Mouse (Mus musculus) liver, postnatal 0 days (tissue): ENCODE results near the gene Igfn1. TPM values are rescaled to one million over a fixed set of nuclear protein-coding genes. Genes with fewer than 3 reads are reported as not detected.

ENCODE experiments used
- ATAC-seq: fragments of 200-750 bp; cut with Nextera tagmentation; 2 replicates; pipeline ENCODE4 v1.8.0; 2017; ENCODE audit warnings: mild to moderate bottlenecking, moderate library complexity
- DNase-seq: peaks from one replicate; pipeline ENCODE4 v3.0.0-alpha.2; 2016
- H3K27ac ChIP-seq: fragments of 300-500 bp; sonication (generic); 2 replicates; pipeline ENCODE4 v1.5.1; 2014; ENCODE audit warnings: antibody characterized with exemption, moderate library complexity, mild to moderate bottlenecking, low read depth
- H3K27me3 ChIP-seq: fragments of 300-500 bp; sonication (generic); 2 replicates; pipeline ENCODE4 v1.6.1; 2014; ENCODE audit warnings: low read length, control low read depth, mixed read lengths; ENCODE audit not compliant: insufficient read depth
- H3K36me3 ChIP-seq: fragments of 300-500 bp; sonication (generic); replicated peaks from 2 replicates; pipeline ENCODE4 v1.6.1; 2014; ENCODE audit warnings: mild to moderate bottlenecking, control low read depth, low read length, moderate library complexity, mixed read lengths; ENCODE audit not compliant: insufficient read depth
- H3K4me1 ChIP-seq: fragments of 300-500 bp; sonication (generic); 2 replicates; pipeline ENCODE4 v1.6.1; 2014; ENCODE audit warnings: antibody characterized with exemption, mild to moderate bottlenecking, control low read depth; ENCODE audit not compliant: insufficient read depth
- H3K4me2 ChIP-seq: fragments of 300-500 bp; sonication (generic); 2 replicates; pipeline ENCODE4 v1.6.1; 2014; ENCODE audit warnings: low read depth, mild to moderate bottlenecking, low read length, moderate library complexity, mixed read lengths
- H3K4me3 ChIP-seq: fragments of 300-500 bp; sonication (generic); 2 replicates; pipeline ENCODE4 v1.5.1; 2014; ENCODE audit warnings: low read depth, low read length
- H3K9ac ChIP-seq: fragments of 300-500 bp; sonication (generic); replicated peaks from 2 replicates; pipeline ENCODE4 v1.6.1; 2014; ENCODE audit warnings: mild to moderate bottlenecking, moderate library complexity
- H3K9me3 ChIP-seq: fragments of 300-500 bp; sonication (generic); 2 replicates; pipeline ENCODE4 v1.6.1; 2016; ENCODE audit warnings: mild to moderate bottlenecking, control low read depth, low read length, mixed read lengths
- CTCF ChIP-seq: sonication (generic); IDR thresholded peaks from 2 replicates; pipeline ENCODE4 v1.5.1; 2016; ENCODE audit warnings: antibody characterized with exemption, low read depth
- EP300 ChIP-seq: IDR thresholded peaks from 2 replicates; pipeline ENCODE4 v1.6.1; 2016; ENCODE audit warnings: antibody characterized with exemption, low read depth, mild to moderate bottlenecking
- WGBS: fragments of 180-500 bp; shearing (Covaris S2); extraction: QIAGEN DNeasy Blood & Tissue Kit; methylation state at CpG from one replicate; pipeline ENCODE4 v1.1.7; 2014; ENCODE audit not compliant: insufficient replicate concordance; 5-methylcytosine and 5-hydroxymethylcytosine counted together
- polyA plus RNA-seq: library from polyadenylated mRNA; unstranded; fragments of >200 nt; fragmentation: Nextera tagmentation; extraction: Ambion mirVana; gene quantifications from 2 replicates; pipeline ENCODE4 v1.2.1, GENCODE M21; 2015

The Igfn1 gene
- polyA plus RNA-seq, 1 experiment from 2014 or later, result not detected

- no peak overlapping the region for H3K9ac ChIP-seq
- no peaks in the 10 kb centered on the region for H3K4me1 ChIP-seq
- ATAC-seq, result no peak
- no peaks in the 10 kb centered on the region for H3K9me3 ChIP-seq
- no peak for DNase-seq
- no peak overlapping the region for H3K4me2 ChIP-seq
- TF ChIP-seq EP300 (no peak), CTCF (no peak)
- no peak overlapping the region for H3K27ac ChIP-seq
- H3K36me3 ChIP-seq, result no peaks in the 10 kb centered on the region
- H3K4me3 ChIP-seq, result no peak overlapping the region
- H3K27me3 ChIP-seq, result peaks cover 5% of the 10 kb centered on the region; the same call in 1 of the 2 replicates
- 58% methylated on average over 4 of the region's 4 CpGs for WGBS
These were observed 38.4 kb downstream of the Igfn1 start for GRCm38 (mm10) chr1:135967739-135968138.

DNA sequence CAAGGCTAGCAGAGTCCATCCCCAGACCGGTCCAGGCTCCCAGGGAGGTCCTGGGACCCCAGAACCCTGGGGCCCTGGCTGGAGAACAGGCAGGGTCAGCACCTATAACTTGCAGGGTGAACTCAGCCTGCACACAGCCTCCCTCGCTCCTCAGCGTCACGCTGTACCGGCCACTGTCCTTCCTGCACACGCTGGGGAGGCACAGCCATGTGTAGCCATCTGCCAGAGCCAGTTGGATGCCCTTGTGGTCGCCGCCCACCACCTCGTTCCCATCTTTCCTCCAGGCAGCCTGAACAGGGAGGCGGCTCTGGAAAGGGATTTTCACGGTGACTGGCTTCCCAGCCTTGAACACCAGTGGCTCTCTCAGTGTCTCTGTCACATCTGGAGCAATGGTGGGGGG is 41.6 kb downstream of the Igfn1 start:
- no peak overlapping the region for H3K27ac ChIP-seq
- no peak overlapping the region for H3K4me2 ChIP-seq
- 71% methylated on average over 11 of the region's 11 CpGs for WGBS
- H3K27me3 ChIP-seq, result peaks cover 5% of the 10 kb centered on the region; the same call in 1 of the 2 replicates
- DNase-seq, result no peak
- H3K9ac ChIP-seq, result no peak overlapping the region
- TF ChIP-seq EP300 (no peak), CTCF (no peak)
- H3K9me3 ChIP-seq, result no peaks in the 10 kb centered on the region
- H3K36me3 ChIP-seq, result no peaks in the 10 kb centered on the region
- ATAC-seq, result no peak
- no peaks in the 10 kb centered on the region for H3K4me1 ChIP-seq
- no peak overlapping the region for H3K4me3 ChIP-seq

DNA sequence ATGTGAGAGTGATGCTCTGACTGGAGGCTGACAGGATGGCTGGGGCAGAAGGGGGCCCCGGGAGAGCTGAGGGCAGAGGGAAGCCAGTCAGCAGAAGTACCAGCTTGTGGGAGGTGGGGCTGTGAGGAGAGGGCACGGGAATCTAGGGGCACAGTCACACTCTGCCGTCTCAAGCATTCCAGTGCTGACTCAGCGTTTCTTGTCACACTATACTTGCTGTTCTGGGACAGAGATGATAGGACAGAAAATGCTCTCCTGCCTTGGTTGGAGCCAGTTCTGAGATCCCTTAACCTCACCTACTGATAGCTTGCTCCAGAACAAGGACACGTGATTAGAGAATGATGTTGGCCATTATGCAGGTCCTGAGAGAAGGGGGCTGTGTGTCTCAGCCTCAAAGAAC is 43.0 kb downstream of the Igfn1 start:
- H3K4me3 ChIP-seq, result no peak overlapping the region
- peaks cover 5% of the 10 kb centered on the region; the same call in 1 of the 2 replicates for H3K27me3 ChIP-seq
- WGBS, result 45% methylated on average over 5 of the region's 5 CpGs
- DNase-seq, result no peak
- no peaks in the 10 kb centered on the region for H3K9me3 ChIP-seq
- H3K4me1 ChIP-seq, result no peaks in the 10 kb centered on the region
- no peak for ATAC-seq
- H3K9ac ChIP-seq, result no peak overlapping the region
- no peaks in the 10 kb centered on the region for H3K36me3 ChIP-seq
- no peak overlapping the region for H3K4me2 ChIP-seq
- H3K27ac ChIP-seq, result no peak overlapping the region
- TF ChIP-seq CTCF, result no peak

DNA sequence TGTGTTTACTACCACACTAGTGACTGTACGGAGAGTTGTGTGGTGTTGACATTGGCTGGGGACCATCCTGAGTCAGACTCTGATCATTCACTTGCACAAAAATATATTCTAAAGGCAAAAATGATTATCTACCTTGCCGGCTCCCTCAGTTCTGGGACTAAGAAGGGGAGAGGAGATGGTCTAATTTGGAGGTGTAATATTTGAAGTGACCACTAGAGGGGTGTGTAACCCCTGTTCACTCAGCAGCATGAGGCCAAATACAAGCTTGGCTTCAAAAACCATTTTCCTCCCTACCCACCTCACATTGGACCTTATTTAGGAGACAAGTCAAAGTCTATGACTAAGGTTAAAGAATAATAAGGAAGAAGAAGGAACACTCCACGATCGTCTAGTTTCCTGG is 47.7 kb downstream of the Igfn1 start:
- no peaks in the 10 kb centered on the region for H3K9me3 ChIP-seq
- no peak overlapping the region for H3K4me2 ChIP-seq
- H3K9ac ChIP-seq, result no peak overlapping the region
- DNase-seq (no peak), ATAC-seq (no peak)
- H3K4me3 ChIP-seq, result no peak overlapping the region
- 45% methylated on average over 4 of the region's 4 CpGs for WGBS
- no peaks in the 10 kb centered on the region for H3K4me1 ChIP-seq
- no peaks in the 10 kb centered on the region for H3K36me3 ChIP-seq
- no peak overlapping the region for H3K27ac ChIP-seq
- peaks cover 5% of the 10 kb centered on the region; the same call in 1 of the 2 replicates for H3K27me3 ChIP-seq
- TF ChIP-seq CTCF, result peak; percentile 90
- no peak for TF ChIP-seq EP300

DNA sequence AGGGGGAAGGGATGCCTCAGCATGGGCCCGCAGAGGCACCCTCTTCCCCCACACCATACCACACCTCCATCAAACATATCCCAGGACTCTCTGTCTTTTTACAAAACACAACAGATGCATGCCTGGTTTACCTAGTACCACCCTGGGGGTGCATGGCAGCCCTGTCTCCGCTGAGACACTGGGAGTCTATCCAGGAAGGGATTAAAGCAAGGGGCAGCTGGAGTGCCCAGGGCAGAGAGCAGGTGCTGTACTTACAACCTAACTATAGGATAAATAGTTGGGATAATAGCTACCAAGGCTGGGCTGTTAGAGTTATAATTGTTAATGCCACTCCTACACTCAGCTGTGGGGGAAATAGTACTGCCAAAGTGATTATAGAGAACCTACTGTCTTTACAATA is 57.3 kb downstream of the Igfn1 start:
- no peaks in the 10 kb centered on the region for H3K9me3 ChIP-seq
- H3K4me1 ChIP-seq, result peaks cover 2% of the 10 kb centered on the region; the same call in 1 of the 2 replicates
- no peaks in the 10 kb centered on the region for H3K27me3 ChIP-seq
- H3K36me3 ChIP-seq, result no peaks in the 10 kb centered on the region
- no peak overlapping the region for H3K27ac ChIP-seq
- 57% methylated on average over 2 of the region's 2 CpGs for WGBS
- H3K4me3 ChIP-seq, result no peak overlapping the region
- no peak for DNase-seq
- TF ChIP-seq EP300 (no peak), CTCF (no peak)
- no peak overlapping the region for H3K9ac ChIP-seq
- ATAC-seq, result no peak
- no peak overlapping the region for H3K4me2 ChIP-seq

- WGBS, result 56% methylated on average over 4 of the region's 4 CpGs
- Histone ChIP-seq H3K36me3 (no peaks in the 10 kb centered on the region), H3K27me3 (0 out of 2 replicates have a peak, but pooled peaks cover 4% of the 10 kb centered on the region), H3K4me3 (no peak overlapping the region), H3K9ac (no peak overlapping the region), H3K9me3 (no peaks in the 10 kb centered on the region), H3K27ac (no peak overlapping the region), H3K4me1 (peaks cover 14% of the 10 kb centered on the region), H3K4me2 (no peak overlapping the region)
- no peak for DNase-seq
- TF ChIP-seq CTCF (no peak), EP300 (no peak)
- ATAC-seq, result no peak
These were observed 59.9 kb downstream of the Igfn1 start for GRCm38 (mm10) chr1:135946247-135946646.

- Histone ChIP-seq H3K27ac (no peak overlapping the region), H3K4me1 (peaks cover 16% of the 10 kb centered on the region), H3K27me3 (0 out of 2 replicates have a peak, but pooled peaks cover 4% of the 10 kb centered on the region), H3K9ac (no peak overlapping the region), H3K9me3 (no peaks in the 10 kb centered on the region), H3K36me3 (no peaks in the 10 kb centered on the region), H3K4me2 (no peak overlapping the region), H3K4me3 (no peak overlapping the region)
- 5% methylated on average over 7 of the region's 7 CpGs for WGBS
- no peak for ATAC-seq
- peak; percentile 88 for TF ChIP-seq CTCF
- no peak for TF ChIP-seq EP300
- DNase-seq, result peak; percentile 44
These were observed 60.4 kb downstream of the Igfn1 start for GRCm38 (mm10) chr1:135945711-135946110.
